Mouse (Mus musculus) CH12.LX (cell line): ENCODE data around the gene Tnfaip8l2. TPM values are rescaled to one million over a fixed set of nuclear protein-coding genes. Genes with fewer than 3 reads are reported as not detected.

Experiments used
- DNase-seq: peaks from one replicate; pipeline ENCODE4 v3.0.0-alpha.2; 2013; ENCODE audit errors: extremely low read depth
- H3K27ac ChIP-seq: 2 replicates; pipeline ENCODE4 v1.5.1; 2012; ENCODE audit warnings: low read depth, mild to moderate bottlenecking, control low read depth, moderate library complexity; ENCODE audit not compliant: insufficient read depth
- H3K27me3 ChIP-seq: replicated peaks from 2 replicates; pipeline ENCODE3; 2012; ENCODE audit warnings: inconsistent platforms
- H3K36me3 ChIP-seq, 2 experiments: replicated peaks in 1 of 2; 2 replicates each; pipeline versions ENCODE3 to v1.6.1; 2012; ENCODE audit warnings: inconsistent platforms in 1 of 2, low read length in 1 of 2, mild to moderate bottlenecking in 1 of 2, mixed read lengths in 1 of 2, moderate library complexity in 1 of 2; ENCODE audit not compliant: control insufficient read depth in 1 of 2, insufficient read depth in 1 of 2
- H3K4me1 ChIP-seq, 2 experiments: 2 replicates each; pipeline ENCODE4 v1.6.1; 2012; ENCODE audit warnings: inconsistent platforms in 1 of 2, moderate library complexity in 1 of 2; ENCODE audit not compliant: insufficient read depth in 2 of 2, control insufficient read depth in 1 of 2
- H3K4me2 ChIP-seq: 2 replicates; pipeline ENCODE4 v1.6.1; 2012; ENCODE audit warnings: low read depth, mild to moderate bottlenecking, control low read depth; ENCODE audit not compliant: poor library complexity, insufficient read depth, severe bottlenecking
- H3K4me3 ChIP-seq, 3 experiments: fragments of 150-350 bp in 1 of 3; sonication (generic) in 1 of 3; replicated peaks in 1 of 3; 2 replicates each; pipeline versions ENCODE3 to v1.5.1; 2011 to 2012; ENCODE audit warnings: low read depth in 2 of 3, low read length in 2 of 3, mild to moderate bottlenecking in 2 of 3, moderate library complexity in 2 of 3, control low read depth in 1 of 3, improper control_type of control experiment in 1 of 3, inconsistent platforms in 1 of 3, mixed read lengths in 1 of 3; ENCODE audit not compliant: poor library complexity in 1 of 3
- H3K79me2 ChIP-seq: replicated peaks from 2 replicates; pipeline ENCODE4 v1.6.1; 2012; ENCODE audit warnings: mild to moderate bottlenecking, moderate library complexity; ENCODE audit not compliant: control insufficient read depth, poor library complexity, insufficient read depth, severe bottlenecking; ENCODE audit errors: extremely low read depth
- H3K9ac ChIP-seq: 2 replicates; pipeline ENCODE4 v1.6.1; 2012; ENCODE audit warnings: low read depth, mild to moderate bottlenecking, control low read depth, moderate library complexity; ENCODE audit not compliant: insufficient read depth
- H3K9me3 ChIP-seq: replicated peaks from 2 replicates; pipeline ENCODE3; 2012; ENCODE audit warnings: low read length, inconsistent platforms, mixed read lengths
- BHLHE40 ChIP-seq: IDR thresholded peaks from 2 replicates; pipeline ENCODE4 v1.6.1; 2011; ENCODE audit warnings: mild to moderate bottlenecking, low read depth, low read length, improper control_type of control experiment
- CHD1 ChIP-seq: IDR thresholded peaks from 2 replicates; pipeline ENCODE4 v1.6.1; 2012; ENCODE audit warnings: low read depth, low read length, improper control_type of control experiment, inconsistent platforms
- E2F4 ChIP-seq: IDR thresholded peaks from 2 replicates; pipeline ENCODE4 v1.6.1; 2011; ENCODE audit warnings: low read depth, low read length, improper control_type of control experiment; ENCODE audit not compliant: insufficient replicate concordance
- ELF1 ChIP-seq: IDR thresholded peaks from 2 replicates; pipeline ENCODE4 v1.6.1; 2014; ENCODE audit warnings: low read depth, mild to moderate bottlenecking, inconsistent platforms, low read length, improper control_type of control experiment
- EP300 ChIP-seq: IDR thresholded peaks from 2 replicates; pipeline ENCODE4 v1.6.1; 2011; ENCODE audit warnings: low read length, improper control_type of control experiment
- GABPA ChIP-seq: IDR thresholded peaks from 2 replicates; pipeline ENCODE4 v1.6.1; 2012; ENCODE audit warnings: low read depth, low read length, improper control_type of control experiment, inconsistent platforms; ENCODE audit not compliant: insufficient replicate concordance
- HCFC1 ChIP-seq: IDR thresholded peaks from 2 replicates; pipeline ENCODE4 v1.6.1; 2012; ENCODE audit warnings: low read depth, mild to moderate bottlenecking, inconsistent platforms, low read length, improper control_type of control experiment
- IRF4 ChIP-seq: IDR thresholded peaks from 2 replicates; pipeline ENCODE4 v1.6.1; 2014; ENCODE audit warnings: low read depth, mild to moderate bottlenecking, inconsistent platforms, low read length, improper control_type of control experiment
- JUND ChIP-seq: conservative IDR thresholded peaks from 2 replicates; pipeline ENCODE4 v1.6.1; 2011; ENCODE audit warnings: low read depth, low read length, improper control_type of control experiment
- KAT2A ChIP-seq: IDR thresholded peaks from 2 replicates; pipeline ENCODE4 v1.6.1; 2012; ENCODE audit warnings: low read length, improper control_type of control experiment, inconsistent platforms; ENCODE audit not compliant: insufficient replicate concordance
- MAFK ChIP-seq: IDR thresholded peaks from 2 replicates; pipeline ENCODE4 v1.6.1; 2011; ENCODE audit warnings: low read length, improper control_type of control experiment; ENCODE audit not compliant: insufficient replicate concordance
- MAX ChIP-seq: IDR thresholded peaks from 2 replicates; pipeline ENCODE4 v1.6.1; 2011; ENCODE audit warnings: low read length, improper control_type of control experiment
- MXI1 ChIP-seq: IDR thresholded peaks from 2 replicates; pipeline ENCODE4 v1.6.1; 2011; ENCODE audit warnings: mild to moderate bottlenecking, low read depth, low read length, improper control_type of control experiment
- MYC ChIP-seq: IDR thresholded peaks from 2 replicates; pipeline ENCODE4 v1.6.1; 2011; ENCODE audit warnings: low read depth, mild to moderate bottlenecking, improper control_type of control experiment, low read length
- NRF1 ChIP-seq: IDR thresholded peaks from 2 replicates; pipeline ENCODE4 v1.6.1; 2014; ENCODE audit warnings: low read depth, mild to moderate bottlenecking, inconsistent platforms, low read length, improper control_type of control experiment, moderate library complexity
- PAX5 ChIP-seq: IDR thresholded peaks from 2 replicates; pipeline ENCODE4 v1.6.1; 2012; ENCODE audit warnings: low read length, inconsistent platforms, mixed read lengths
- POLR2A ChIP-seq: IDR thresholded peaks from 2 replicates; pipeline ENCODE4 v1.6.1; 2011; ENCODE audit warnings: low read depth, mild to moderate bottlenecking, improper control_type of control experiment, low read length
- POLR2AphosphoS2 ChIP-seq: IDR thresholded peaks from 2 replicates; pipeline ENCODE4 v1.6.1; 2011; ENCODE audit warnings: low read depth, low read length, improper control_type of control experiment
- RAD21 ChIP-seq: IDR thresholded peaks from 2 replicates; pipeline ENCODE4 v1.6.1; 2011; ENCODE audit warnings: low read depth, mild to moderate bottlenecking, low read length, improper control_type of control experiment, moderate library complexity
- RCOR1 ChIP-seq: conservative IDR thresholded peaks from 2 replicates; pipeline ENCODE4 v1.6.1; 2012; ENCODE audit warnings: low read depth, mild to moderate bottlenecking, inconsistent platforms, low read length, improper control_type of control experiment
- SIN3A ChIP-seq: IDR thresholded peaks from 2 replicates; pipeline ENCODE4 v1.6.1; 2012; ENCODE audit warnings: low read length, improper control_type of control experiment, inconsistent platforms
- TCF12 ChIP-seq: IDR thresholded peaks from 2 replicates; pipeline ENCODE4 v1.6.1; 2014; ENCODE audit warnings: low read depth, mild to moderate bottlenecking, inconsistent platforms, low read length, improper control_type of control experiment
- UBTF ChIP-seq: IDR thresholded peaks from 2 replicates; pipeline ENCODE4 v1.6.1; 2012; ENCODE audit warnings: low read depth, mild to moderate bottlenecking, inconsistent platforms, low read length, improper control_type of control experiment, moderate library complexity
- USF2 ChIP-seq: conservative IDR thresholded peaks from 2 replicates; pipeline ENCODE4 v1.6.1; 2011; ENCODE audit warnings: low read depth, low read length, improper control_type of control experiment
- ZC3H11A ChIP-seq: IDR thresholded peaks from 2 replicates; pipeline ENCODE4 v1.6.1; 2012; ENCODE audit warnings: low read depth, mild to moderate bottlenecking, inconsistent platforms, low read length, improper control_type of control experiment
- ZKSCAN1 ChIP-seq: IDR thresholded peaks from 2 replicates; pipeline ENCODE4 v1.6.1; 2012; ENCODE audit warnings: low read depth, inconsistent platforms, low read length, improper control_type of control experiment, borderline replicate concordance
- ZMIZ1 ChIP-seq: IDR thresholded peaks from 2 replicates; pipeline ENCODE4 v1.6.1; 2012; ENCODE audit warnings: low read depth, mild to moderate bottlenecking, inconsistent platforms, low read length, improper control_type of control experiment
- ZNF384 ChIP-seq: IDR thresholded peaks from 2 replicates; pipeline ENCODE4 v1.6.1; 2012; ENCODE audit warnings: low read depth, low read length, improper control_type of control experiment, inconsistent platforms
- dilution Hi-C: fragments of 300-500 bp; cut with MboI; formaldehyde crosslinking; loops from 2 replicates; pipeline ENCODE4 v1.14.3; 2020; ENCODE audit warnings: low sequenced_read_pairs; ENCODE audit not compliant: extremely low pct_unique_long_range_greater_than_20kb, extremely low pct_ligation_motif_present
- in situ Hi-C: fragments of 300-500 bp; cut with MboI; formaldehyde crosslinking; loops from 3 replicates; pipeline ENCODE4 v1.14.3; 2019; ENCODE audit warnings: low sequenced_read_pairs, low pct_ligation_motif_present, low pct_unique_long_range_greater_than_20kb, mixed read lengths
- polyA plus RNA-seq: library from polyadenylated mRNA; unstranded; fragments of >175 nt; gene quantifications from 2 replicates; pipeline ENCODE4 v1.2.1, GENCODE M21; 2012; ENCODE audit warnings: low read depth; ENCODE audit not compliant: insufficient read length
- total RNA-seq, 2 experiments: library from RNA; depleted of rRNA; stranded (reverse); fragments of 300-350 nt in 1 of 2; fragments of >200 nt in 1 of 2; gene quantifications; 2 replicates each; pipeline ENCODE4 v1.2.3; 2012 to 2014

The Tnfaip8l2 gene
- total and polyA plus RNA-seq, 3 experiments: 18.2 to 28.2 (median 26.2) TPM

GRCm38 (mm10) chr3:95161041-95161551, 18.9 kb upstream of the Tnfaip8l2 start:
- Histone ChIP-seq H3K79me2 (no peaks in the 10 kb centered on the region), H3K4me2 (peak overlapping the region; percentile 89), H3K4me1 (peaks cover 6 to 21% of the 10 kb centered on the region in 2 experiments; a peak in 3 of 4 replicates), H3K36me3 (no peaks in the 10 kb centered on the region), H3K4me3 (no peak overlapping the region), H3K9ac (no peak overlapping the region), H3K27me3 (peaks cover 59% of the 10 kb centered on the region), H3K27ac (no peak overlapping the region), H3K9me3 (no peaks in the 10 kb centered on the region)
- TF ChIP-seq ZNF384 (no peak), POLR2A (no peak), SIN3A (no peak), BHLHE40 (no peak), NRF1 (no peak), GABPA (no peak), MAFK (no peak), RCOR1 (no peak), IRF4 (no peak), PAX5 (no peak)
- in situ Hi-C loops: no loop called here
- no peak for DNase-seq
- dilution Hi-C loops: no loop called here

- peak; percentile 81 for DNase-seq
- peaks cover 54% of the 10 kb centered on the region for H3K27me3 ChIP-seq
- no peak within 1 kb of the TSS for H3K27ac ChIP-seq
- in situ Hi-C loops (no loop called here), dilution Hi-C loops (no loop called here)
- H3K9ac ChIP-seq: peak within 1 kb of the TSS; percentile 41
- peak within 1 kb of the TSS; percentile 60 to 66 (median 61) for H3K4me3 ChIP-seq
- no peaks in the 10 kb centered on the region for H3K36me3 ChIP-seq
- no peaks in the 10 kb centered on the region for H3K9me3 ChIP-seq
- peak within 1 kb of the TSS; percentile 96 for H3K4me2 ChIP-seq
- peaks cover 6 to 21% of the 10 kb centered on the region in 2 experiments; a peak in 3 of 4 replicates for H3K4me1 ChIP-seq
- no peaks in the 10 kb centered on the region for H3K79me2 ChIP-seq
- TF ChIP-seq ZKSCAN1 (no peak), MYC (0 out of 2 replicates have a peak, but pooled peaks have one; percentile 21), POLR2AphosphoS2 (no peak), RAD21 (no peak), TCF12 (0 out of 2 replicates have a peak, but pooled peaks have one; percentile 20), ZMIZ1 (peak; percentile 25; the same call in 1 of the 2 replicates), EP300 (peak; percentile 37; the same call in 1 of the 2 replicates), MAX (peak; percentile 52; the same call in 1 of the 2 replicates), CHD1 (no peak), GABPA (no peak), POLR2A (0 out of 2 replicates have a peak, but pooled peaks have one; percentile 19), USF2 (no peak), KAT2A (no peak), E2F4 (0 out of 2 replicates have a peak, but pooled peaks have one; percentile 39), UBTF (0 out of 2 replicates have a peak, but pooled peaks have one; percentile 28), NRF1 (peak; percentile 59), BHLHE40 (peak; percentile 65), ELF1 (peak; percentile 49), MAFK (no peak), PAX5 (no peak), JUND (no peak), IRF4 (no peak), SIN3A (peak; percentile 57), ZC3H11A (no peak), HCFC1 (peak; percentile 45), MXI1 (peak; percentile 66)
Observed at GRCm38 (mm10) chr3:95159987-95160963, 18.1 kb upstream of the Tnfaip8l2 start, which contains the start of gene Sema6c. Sema6c (plus strand) TSS chr3:95160457.
